Mouse (Mus musculus) midbrain, embryonic 14.5 days (tissue): ENCODE data around the gene L3mbtl2. TPM values are rescaled to one million over a fixed set of nuclear protein-coding genes. Genes with fewer than 3 reads are reported as not detected.
A peak's percentile ranks its signal among the peaks of the same experiment; 100 is the strongest.

ENCODE experiments used
- ATAC-seq: fragments of 200-750 bp; cut with Nextera tagmentation; 2 replicates; pipeline ENCODE4 v1.8.0; 2017; ENCODE audit warnings: moderate number of reproducible peaks, moderate library complexity; ENCODE audit not compliant: low FRiP score, low TSS enrichment
- DNase-seq: peaks from one replicate; pipeline ENCODE4 v3.0.0-alpha.2; 2015
- H3K27ac ChIP-seq: fragments of 300-500 bp; sonication (generic); replicated peaks from 2 replicates; pipeline ENCODE4 v1.5.1; 2014; ENCODE audit warnings: mild to moderate bottlenecking, low read depth, low read length, moderate library complexity
- H3K27me3 ChIP-seq: fragments of 300-500 bp; sonication (generic); 2 replicates; pipeline ENCODE4 v1.6.1; 2014; ENCODE audit warnings: low read length, control low read depth, mixed read lengths; ENCODE audit not compliant: control insufficient read depth, insufficient read depth
- H3K36me3 ChIP-seq: fragments of 300-500 bp; sonication (generic); 2 replicates; pipeline ENCODE4 v1.6.1; 2014; ENCODE audit warnings: low read length, control low read depth; ENCODE audit not compliant: control insufficient read depth, insufficient read depth
- H3K4me1 ChIP-seq: fragments of 300-500 bp; sonication (generic); 2 replicates; pipeline ENCODE4 v1.6.1; 2014; ENCODE audit warnings: mild to moderate bottlenecking, antibody characterized with exemption, low read length, control low read depth; ENCODE audit not compliant: control insufficient read depth, insufficient read depth
- H3K4me2 ChIP-seq: fragments of 300-500 bp; sonication (generic); 2 replicates; pipeline ENCODE4 v1.6.1; 2014; ENCODE audit warnings: mild to moderate bottlenecking, low read length, moderate library complexity
- H3K4me3 ChIP-seq: fragments of 300-500 bp; sonication (generic); replicated peaks from 2 replicates; pipeline ENCODE4 v1.5.1; 2014; ENCODE audit warnings: low read depth, low read length
- H3K9ac ChIP-seq: fragments of 300-500 bp; sonication (generic); replicated peaks from 2 replicates; pipeline ENCODE4 v1.6.1; 2014; ENCODE audit warnings: mild to moderate bottlenecking, low read length, moderate library complexity
- H3K9me3 ChIP-seq: fragments of 300-500 bp; sonication (generic); 2 replicates; pipeline ENCODE4 v1.6.1; 2016; ENCODE audit warnings: low read length, control low read depth, mixed read lengths; ENCODE audit not compliant: control insufficient read depth
- WGBS: fragments of 180-500 bp; shearing (Covaris S2); extraction: QIAGEN DNeasy Blood & Tissue Kit; methylation state at CpG from one replicate; pipeline ENCODE4 v1.1.7; 2014; 5-methylcytosine and 5-hydroxymethylcytosine counted together
- polyA plus RNA-seq: library from polyadenylated mRNA; unstranded; fragments of >200 nt; fragmentation: Nextera tagmentation; extraction: Ambion mirVana; gene quantifications from 2 replicates; pipeline ENCODE4 v1.2.1, GENCODE M21; 2014

The L3mbtl2 gene
- polyA plus RNA-seq, 1 experiment from 2014 or later = 25.4 TPM

DNA sequence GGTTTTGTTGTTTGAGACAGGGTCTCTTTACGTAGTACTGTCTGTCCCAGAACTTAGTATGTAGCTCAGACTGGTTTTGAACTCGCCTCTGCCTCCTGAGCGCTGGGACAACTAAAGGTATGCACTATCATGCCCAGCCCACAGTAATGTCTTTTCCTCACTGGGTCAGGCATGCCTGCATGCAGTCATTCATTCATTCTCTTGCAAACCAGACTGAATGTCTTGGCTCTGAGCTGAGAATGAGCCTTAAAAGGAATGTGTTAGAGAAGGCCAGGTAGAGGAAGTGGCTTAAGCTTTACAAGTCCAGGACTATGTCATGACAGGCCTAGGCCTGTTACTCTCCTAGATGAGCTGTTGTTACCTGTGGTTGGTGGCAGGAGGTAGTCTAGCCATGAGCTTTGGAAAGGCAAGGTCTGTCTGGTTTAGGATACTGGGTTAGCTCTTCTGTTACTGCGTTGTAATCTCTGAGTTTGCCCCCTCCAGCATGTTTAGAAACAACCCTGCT is 16.7 kb downstream of the L3mbtl2 start:
- H3K4me3 ChIP-seq = no peak overlapping the region
- peaks cover 75% of the 10 kb centered on the region for H3K36me3 ChIP-seq
- H3K4me1 ChIP-seq = no peaks in the 10 kb centered on the region
- no peak overlapping the region for H3K4me2 ChIP-seq
- DNase-seq = no peak
- no peaks in the 10 kb centered on the region for H3K9me3 ChIP-seq
- ATAC-seq = no peak
- no peaks in the 10 kb centered on the region for H3K27me3 ChIP-seq
- H3K27ac ChIP-seq = no peak overlapping the region
- WGBS = 91% methylated on average over 4 of the region's 4 CpGs
- no peak overlapping the region for H3K9ac ChIP-seq

- WGBS = 3% methylated on average over 41 of the region's 41 CpGs
- Histone ChIP-seq H3K4me1 (peaks cover 11% of the 10 kb centered on the region), H3K27me3 (peaks cover 29% of the 10 kb centered on the region), H3K36me3 (peaks cover 8% of the 10 kb centered on the region), H3K27ac (peak overlapping the region; percentile 54), H3K9ac (peak overlapping the region; percentile 56), H3K4me3 (peak overlapping the region; percentile 54), H3K4me2 (peak overlapping the region; percentile 79), H3K9me3 (no peaks in the 10 kb centered on the region)
- DNase-seq (peak; percentile 52), ATAC-seq (no peak)
Measured at GRCm38 (mm10) chr15:81693366-81693966, 29.8 kb downstream of the L3mbtl2 start.

DNA sequence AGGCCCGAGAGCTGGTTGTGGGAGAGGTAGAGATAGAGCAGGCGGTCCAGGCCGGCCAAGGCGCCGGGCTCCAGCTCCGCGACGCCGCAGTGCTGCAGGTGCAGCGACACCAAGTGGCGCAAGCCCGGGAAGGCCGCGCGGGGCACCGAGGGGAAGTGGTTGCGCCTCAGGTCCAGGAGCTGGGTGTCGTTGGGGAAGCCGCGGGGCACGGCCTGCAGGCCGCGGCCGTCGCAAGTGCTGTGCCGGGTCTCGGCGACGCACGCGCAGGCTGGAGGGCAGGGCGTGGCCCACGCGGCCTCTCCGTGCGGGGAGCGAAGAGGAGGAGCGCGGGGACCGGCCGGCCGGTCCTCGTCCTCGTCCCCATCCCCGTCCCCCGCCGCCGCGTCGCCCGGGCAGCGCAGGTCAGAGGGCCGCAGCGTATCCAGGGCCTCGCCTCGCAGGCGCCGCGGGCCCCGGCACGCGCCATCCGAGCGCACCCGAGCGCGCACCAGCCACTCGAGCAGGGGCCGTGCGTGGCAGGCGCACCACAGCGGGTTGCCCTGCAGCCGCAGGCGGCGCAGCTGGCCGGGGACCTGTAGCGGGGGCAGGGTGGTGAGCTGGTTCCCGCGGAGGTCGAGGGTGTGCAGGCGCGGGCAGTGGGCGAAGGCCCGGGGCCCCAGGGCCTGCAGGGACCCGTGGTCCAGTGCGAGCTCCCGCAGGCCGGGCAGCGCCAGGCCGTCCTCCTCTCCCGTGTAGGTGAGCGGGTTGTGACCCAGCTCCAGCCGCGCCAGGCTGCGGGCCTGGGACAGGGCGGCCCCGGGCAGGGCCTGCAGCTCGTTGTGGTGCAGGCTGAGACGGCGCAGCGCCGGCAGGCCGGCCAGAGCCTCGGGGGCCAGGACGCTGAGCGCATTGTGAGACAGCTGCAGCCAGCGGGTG is 30.5 kb downstream of the L3mbtl2 start:
- WGBS = under 1% methylated on average over 103 of the region's 107 CpGs
- DNase-seq (peak; percentile 90), ATAC-seq (peak; percentile 84)
- Histone ChIP-seq H3K4me1 (peaks cover 11% of the 10 kb centered on the region), H3K4me3 (peak overlapping the region; percentile 54), H3K27ac (peak overlapping the region; percentile 54), H3K27me3 (peaks cover 29% of the 10 kb centered on the region), H3K36me3 (0 out of 2 replicates have a peak, but pooled peaks cover 3% of the 10 kb centered on the region), H3K4me2 (peak overlapping the region; percentile 79), H3K9ac (peak overlapping the region; percentile 56), H3K9me3 (no peaks in the 10 kb centered on the region)

- ATAC-seq (no peak), DNase-seq (no peak)
- Histone ChIP-seq H3K36me3 (no peaks in the 10 kb centered on the region), H3K4me1 (peaks cover 11% of the 10 kb centered on the region), H3K4me2 (peak overlapping the region; percentile 79), H3K4me3 (peak overlapping the region; percentile 54), H3K9ac (peak overlapping the region; percentile 56), H3K27ac (no peak overlapping the region), H3K27me3 (peaks cover 29% of the 10 kb centered on the region), H3K9me3 (no peaks in the 10 kb centered on the region)
- 30% methylated on average over 19 of the region's 19 CpGs for WGBS
Measured at GRCm38 (mm10) chr15:81694891-81695290, 31.2 kb downstream of the L3mbtl2 start.

DNA sequence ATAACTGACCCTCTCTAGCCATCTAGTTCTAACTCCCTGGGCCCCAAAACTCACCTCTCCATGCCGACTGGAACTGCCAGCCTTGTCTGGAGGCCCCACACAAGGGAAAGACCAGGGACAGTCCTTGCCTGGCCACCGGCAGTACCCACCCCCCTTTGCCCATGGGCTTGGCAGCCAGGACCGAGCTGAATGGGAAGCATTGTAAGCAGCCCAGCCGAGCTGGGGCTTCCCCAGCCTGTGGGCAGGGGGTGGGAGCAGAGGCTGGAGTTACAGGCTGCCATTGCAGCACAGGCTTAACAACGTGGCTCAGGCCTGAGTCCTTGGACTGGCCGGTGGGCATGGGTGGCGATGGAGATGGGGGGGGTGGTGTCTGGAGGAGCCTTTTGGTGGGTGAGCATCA is 33.5 kb downstream of the L3mbtl2 start, which contains the start of gene Chadl:
Gene Chadl (minus strand): TSS at position 113 of the 400 bp plus-strand sequence.
- peak; percentile 55 for DNase-seq
- WGBS = 57% methylated on average over 7 of the region's 7 CpGs
- Histone ChIP-seq H3K36me3 (no peaks in the 10 kb centered on the region), H3K4me1 (peaks cover 11% of the 10 kb centered on the region), H3K27me3 (peaks cover 21% of the 10 kb centered on the region), H3K4me3 (no peak within 1 kb of the TSS), H3K9ac (no peak within 1 kb of the TSS; the same call in 1 of the 2 replicates), H3K27ac (no peak within 1 kb of the TSS), H3K4me2 (no peak within 1 kb of the TSS), H3K9me3 (no peaks in the 10 kb centered on the region)
- ATAC-seq = no peak

GRCm38 (mm10) chr15:81697847-81698246 is 34.2 kb downstream of the L3mbtl2 start:
- Histone ChIP-seq H3K9ac (no peak overlapping the region), H3K4me1 (peaks cover 11% of the 10 kb centered on the region), H3K27me3 (peaks cover 15% of the 10 kb centered on the region), H3K36me3 (0 out of 2 replicates have a peak, but pooled peaks cover 3% of the 10 kb centered on the region), H3K4me3 (no peak overlapping the region), H3K9me3 (no peaks in the 10 kb centered on the region), H3K27ac (no peak overlapping the region), H3K4me2 (no peak overlapping the region)
- WGBS = 55% methylated on average over 3 of the region's 3 CpGs
- DNase-seq = peak; percentile 66
- ATAC-seq = no peak

- 67% methylated on average over 2 of the region's 2 CpGs for WGBS
- H3K27me3 ChIP-seq = peaks cover 8% of the 10 kb centered on the region; the same call in 1 of the 2 replicates
- no peak overlapping the region for H3K9ac ChIP-seq
- peaks cover 8% of the 10 kb centered on the region; the same call in 1 of the 2 replicates for H3K36me3 ChIP-seq
- DNase-seq = no peak
- H3K27ac ChIP-seq = no peak overlapping the region
- H3K4me3 ChIP-seq = no peak overlapping the region
- no peaks in the 10 kb centered on the region for H3K9me3 ChIP-seq
- no peak overlapping the region for H3K4me2 ChIP-seq
- peaks cover 5% of the 10 kb centered on the region for H3K4me1 ChIP-seq
- no peak for ATAC-seq
Measured at GRCm38 (mm10) chr15:81698532-81698931, 34.8 kb downstream of the L3mbtl2 start.

GRCm38 (mm10) chr15:81700161-81700560 is 36.5 kb downstream of the L3mbtl2 start:
- Histone ChIP-seq H3K36me3 (peaks cover 24% of the 10 kb centered on the region), H3K9me3 (no peaks in the 10 kb centered on the region), H3K27me3 (no peaks in the 10 kb centered on the region), H3K4me2 (no peak overlapping the region), H3K4me3 (no peak overlapping the region), H3K27ac (no peak overlapping the region), H3K9ac (no peak overlapping the region), H3K4me1 (no peaks in the 10 kb centered on the region)
- WGBS = 81% methylated on average over 2 of the region's 2 CpGs
- no peak for DNase-seq
- ATAC-seq = no peak
